Mouse (Mus musculus) kidney, postnatal 25 days (tissue): ENCODE data around the gene Mgat5b.
"Not testable (repeated sequence)": the region's sequence is repeated elsewhere in the genome, so short reads cannot be mapped to it uniquely, and the experiment has no call there.

Experiments used
- DNase-seq, 2 experiments: peaks; one replicate each; pipeline ENCODE4 v3.0.0; 2021; ENCODE audit warnings: mixed read lengths in 2 of 2

The Mgat5b gene

DNA sequence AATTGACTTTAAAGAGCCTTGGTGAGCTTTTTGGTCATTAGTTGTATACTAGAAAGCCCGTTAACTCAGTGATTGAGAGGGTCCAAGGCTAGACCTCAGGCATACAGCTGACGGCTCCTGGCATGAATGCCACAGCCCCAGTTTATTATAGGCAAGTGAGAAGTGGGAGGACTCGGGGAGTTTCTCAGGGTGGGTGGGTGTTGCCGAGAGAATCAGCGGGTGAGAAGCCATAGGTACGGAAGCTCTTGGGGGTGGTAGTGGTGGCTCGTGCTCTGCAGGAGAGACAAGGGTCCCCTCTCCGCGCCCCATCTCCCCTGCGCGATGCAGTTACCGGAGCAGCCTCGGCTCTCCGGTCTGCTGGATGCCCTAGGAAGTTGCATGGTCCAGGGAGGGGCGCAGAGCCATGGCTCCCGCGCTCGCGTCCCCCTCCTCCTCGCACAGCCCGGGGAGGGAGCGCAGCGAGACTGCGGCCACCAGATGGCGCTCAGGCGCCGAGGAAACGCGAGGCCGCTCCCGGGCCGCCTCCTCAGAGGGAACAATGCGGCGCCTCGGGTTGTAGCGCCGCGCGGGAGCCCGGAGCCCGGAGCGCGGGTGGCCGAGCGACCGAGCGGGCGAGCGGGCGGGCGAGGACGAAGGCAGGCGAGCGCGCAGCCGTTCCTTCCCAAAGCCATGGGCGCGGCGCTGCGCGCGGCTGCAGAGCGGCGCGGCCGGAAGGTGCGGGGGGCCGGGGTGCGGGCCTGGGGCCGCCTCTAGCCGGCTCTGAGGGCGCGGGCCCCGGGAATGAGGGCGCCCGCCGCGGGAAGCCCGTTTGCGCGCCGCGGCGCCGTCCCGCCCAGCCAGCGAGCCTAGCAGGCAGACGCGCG is at the start of gene Mgat5b:
Gene Mgat5b, plus strand, starts transcription at position 541 of the 863 bp plus-strand sequence.
- DNase-seq: peak; percentile 75 to 85

- no peak for DNase-seq
These were observed 49.4 kb upstream of the Mgat5b start for GRCm38 (mm10) chr11:116869223-116869622.

DNA sequence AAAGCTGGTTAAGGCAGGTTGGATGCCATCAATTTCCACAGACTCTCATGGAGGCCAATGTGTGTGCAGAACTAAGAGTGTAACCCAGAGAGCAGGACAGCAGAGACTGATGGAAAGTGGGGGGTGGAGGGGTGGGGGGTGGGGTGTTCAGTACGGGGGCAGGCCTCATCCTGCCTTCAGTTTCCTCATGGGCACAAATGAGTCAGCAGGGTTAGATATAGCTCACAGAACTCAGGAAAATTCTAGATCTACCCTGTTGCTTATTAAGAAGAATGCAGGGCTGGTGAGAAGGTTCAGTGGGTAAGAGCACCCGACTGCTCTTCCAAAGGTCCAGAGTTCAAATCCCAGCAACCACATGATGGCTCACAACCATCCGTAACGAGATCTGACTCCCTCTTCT is 49.0 kb upstream of the Mgat5b start:
- no peak for DNase-seq

- no peak for DNase-seq
These were observed 47.1 kb upstream of the Mgat5b start for GRCm38 (mm10) chr11:116871538-116871937.

- DNase-seq: no peak
These were observed 44.7 kb upstream of the Mgat5b start for GRCm38 (mm10) chr11:116873987-116874386.

GRCm38 (mm10) chr11:116878454-116878853 is 40.2 kb upstream of the Mgat5b start:
- DNase-seq: peak; percentile 16 to 53

GRCm38 (mm10) chr11:116880839-116881238 is 37.8 kb upstream of the Mgat5b start:
- no peak for DNase-seq

DNA sequence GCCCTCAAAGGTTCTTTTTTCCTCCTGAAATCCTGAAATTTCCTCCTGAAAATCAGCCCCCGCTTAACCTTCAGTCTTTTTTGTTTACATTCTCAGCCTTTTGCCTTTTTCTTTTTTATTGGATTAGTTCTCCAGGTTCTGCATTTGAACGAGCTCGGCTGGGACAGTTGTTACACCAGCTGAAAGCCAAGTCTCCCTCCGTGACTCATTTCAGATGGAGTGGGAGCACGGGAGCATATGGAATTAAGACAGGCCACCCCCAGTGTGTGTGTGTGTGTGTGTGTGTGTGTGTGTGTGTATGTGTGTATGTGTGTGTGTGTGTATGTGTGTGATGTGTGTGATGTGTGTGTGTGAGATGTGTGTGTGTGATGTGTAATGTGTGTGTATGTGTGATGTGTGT is 37.2 kb upstream of the Mgat5b start:
- no peak for DNase-seq

GRCm38 (mm10) chr11:116882446-116882845 is 36.2 kb upstream of the Mgat5b start:
- no peak for DNase-seq

DNA sequence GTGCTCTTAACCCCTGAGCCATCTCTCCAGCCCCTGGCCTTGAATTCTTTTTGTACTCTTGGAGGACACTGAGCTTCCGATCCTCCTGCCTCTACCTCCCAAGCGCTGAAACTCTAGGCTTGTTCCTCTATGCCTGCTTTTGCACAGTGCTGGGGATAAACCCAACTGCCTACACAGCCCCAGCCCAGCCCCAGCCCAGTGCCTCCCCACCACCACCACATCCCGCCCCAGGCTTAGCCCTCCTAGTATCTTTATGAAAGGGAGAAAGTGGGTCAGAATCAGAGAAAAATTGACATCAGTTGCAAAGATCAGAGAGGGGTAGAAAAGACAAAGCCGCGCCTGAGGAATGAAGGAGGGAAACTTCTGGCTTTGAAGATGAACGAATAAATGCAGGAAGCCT is 34.6 kb upstream of the Mgat5b start:
- DNase-seq: no peak

GRCm38 (mm10) chr11:116885275-116886151 is 33.1 kb upstream of the Mgat5b start:
- DNase-seq: peak; percentile 87 to 92

GRCm38 (mm10) chr11:116887136-116887535 is 31.5 kb upstream of the Mgat5b start:
- DNase-seq: no peak

GRCm38 (mm10) chr11:116893532-116894442 is 24.9 kb upstream of the Mgat5b start:
- no peak for DNase-seq

DNA sequence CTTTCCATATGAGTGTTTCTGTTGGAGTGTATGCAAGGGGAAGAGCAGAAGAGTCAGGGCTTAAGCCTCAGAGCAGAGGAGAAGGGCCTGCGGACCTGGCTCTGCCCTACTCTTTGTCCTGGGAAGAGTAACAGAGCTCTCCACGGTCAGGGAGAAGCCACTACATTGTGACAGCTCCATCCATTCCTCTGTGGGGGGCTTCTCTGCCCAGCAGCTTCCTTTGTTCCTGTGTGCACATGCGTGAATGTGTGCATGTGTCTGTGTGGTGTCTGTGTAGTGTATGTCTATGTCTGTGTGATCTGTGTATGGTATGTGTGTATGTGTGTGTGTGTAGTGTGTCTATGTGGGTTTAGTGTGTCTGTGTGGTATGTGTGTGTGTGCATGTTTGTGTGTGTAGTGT is 23.3 kb upstream of the Mgat5b start:
- no peak for DNase-seq

DNA sequence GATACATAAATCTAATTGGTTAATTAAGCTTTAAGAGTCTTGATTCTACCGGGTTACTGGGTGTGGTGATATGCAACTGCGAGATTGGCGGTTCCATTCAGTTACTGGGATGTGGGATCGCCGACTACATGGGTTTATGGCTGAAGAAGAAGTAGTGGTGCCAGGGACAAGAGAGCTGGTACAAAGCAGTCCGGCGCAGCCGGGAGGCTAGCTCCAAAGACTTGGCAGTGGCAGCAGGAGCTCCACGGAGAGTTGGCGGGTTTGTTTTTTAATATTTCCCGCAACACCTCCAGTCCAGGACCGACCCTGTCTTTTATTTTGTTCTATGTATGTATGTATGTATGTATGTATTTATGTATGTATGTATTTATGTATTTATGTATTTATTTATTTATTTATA is 19.4 kb upstream of the Mgat5b start:
- DNase-seq: no peak

DNA sequence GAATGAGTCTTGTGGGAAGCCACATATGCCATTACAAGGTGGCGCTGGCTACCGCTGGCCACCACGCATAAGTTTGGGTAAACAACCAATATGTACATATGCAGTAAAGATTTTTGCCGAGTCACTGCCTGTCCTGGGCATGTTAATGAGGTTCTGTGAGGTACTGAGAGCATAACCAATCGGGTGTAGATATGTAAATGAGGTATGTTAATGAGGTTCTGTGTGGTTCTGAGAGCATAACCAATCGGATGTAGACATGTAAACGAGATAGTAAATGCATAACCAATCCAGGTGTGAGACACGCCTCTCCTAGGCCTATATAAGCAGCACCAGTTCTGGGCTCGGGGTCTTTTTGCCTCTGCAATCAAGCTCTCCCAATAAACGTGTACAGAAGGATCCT is 16.1 kb upstream of the Mgat5b start:
- not testable (repeated sequence) for DNase-seq

- peak; percentile 41 to 63 for DNase-seq
These were observed 12.8 kb upstream of the Mgat5b start for GRCm38 (mm10) chr11:116905741-116906456.

GRCm38 (mm10) chr11:116913573-116913972 is 5.1 kb upstream of the Mgat5b start:
- DNase-seq: no peak

- no peak for DNase-seq
These were observed 4.3 kb upstream of the Mgat5b start for GRCm38 (mm10) chr11:116914267-116914885.

- DNase-seq: no peak
These were observed 3.4 kb upstream of the Mgat5b start for GRCm38 (mm10) chr11:116915241-116915640.

- no peak for DNase-seq
These were observed 1.3 kb upstream of the Mgat5b start for GRCm38 (mm10) chr11:116917361-116917760.
